Mouse (Mus musculus) neural tube, embryonic 15.5 days (tissue): ENCODE results near the gene Glb1l2. TPM values are rescaled to one million over a fixed set of nuclear protein-coding genes. Genes with fewer than 3 reads are reported as not detected.

Source experiments
- ATAC-seq: fragments of 200-750 bp; cut with Nextera tagmentation; 2 replicates; pipeline ENCODE4 v1.8.0; 2017; ENCODE audit warnings: mild to moderate bottlenecking, moderate TSS enrichment, moderate library complexity; ENCODE audit not compliant: low FRiP score
- H3K27ac ChIP-seq: fragments of 300-500 bp; sonication (generic); replicated peaks from 2 replicates; pipeline ENCODE4 v1.5.1; 2015; ENCODE audit warnings: mild to moderate bottlenecking, inconsistent platforms
- H3K27me3 ChIP-seq: fragments of 300-500 bp; sonication (generic); replicated peaks from 2 replicates; pipeline ENCODE4 v1.6.1; 2015; ENCODE audit warnings: inconsistent platforms
- H3K36me3 ChIP-seq: fragments of 300-500 bp; sonication (generic); 2 replicates; pipeline ENCODE4 v1.6.1; 2015; ENCODE audit warnings: inconsistent platforms
- H3K4me1 ChIP-seq: fragments of 300-500 bp; sonication (generic); 2 replicates; pipeline ENCODE4 v1.6.1; 2015; ENCODE audit warnings: inconsistent platforms
- H3K4me2 ChIP-seq: fragments of 300-500 bp; sonication (generic); 2 replicates; pipeline ENCODE4 v1.6.1; 2015; ENCODE audit warnings: inconsistent platforms, mild to moderate bottlenecking, moderate library complexity
- H3K4me3 ChIP-seq: fragments of 300-500 bp; sonication (generic); replicated peaks from 2 replicates; pipeline ENCODE4 v1.5.1; 2015; ENCODE audit warnings: mild to moderate bottlenecking, inconsistent platforms
- H3K9ac ChIP-seq: fragments of 300-500 bp; sonication (generic); replicated peaks from 2 replicates; pipeline ENCODE4 v1.6.1; 2015; ENCODE audit warnings: mild to moderate bottlenecking, inconsistent platforms
- H3K9me3 ChIP-seq: fragments of 300-500 bp; sonication (generic); replicated peaks from 2 replicates; pipeline ENCODE4 v1.6.1; 2016; ENCODE audit warnings: inconsistent platforms
- WGBS: fragments of 180-500 bp; shearing (Covaris S2); methylation state at CpG from one replicate; pipeline ENCODE4 v1.1.7; 2015; ENCODE audit warnings: mixed read lengths; 5-methylcytosine and 5-hydroxymethylcytosine counted together
- polyA plus RNA-seq: library from polyadenylated mRNA; unstranded; fragments of >200 nt; fragmentation: Nextera tagmentation; extraction: Ambion mirVana; gene quantifications from 2 replicates; pipeline ENCODE4 v1.2.1, GENCODE M21; 2015

Glb1l2 gene
- polyA plus RNA-seq, 1 experiment from 2014 or later, result 1.6 TPM

- H3K27me3 ChIP-seq, result no peaks in the 10 kb centered on the region
- no peak overlapping the region for H3K4me2 ChIP-seq
- H3K27ac ChIP-seq, result no peak overlapping the region
- no peaks in the 10 kb centered on the region for H3K9me3 ChIP-seq
- H3K36me3 ChIP-seq, result no peaks in the 10 kb centered on the region
- H3K4me3 ChIP-seq, result no peak overlapping the region
- 68% methylated on average over 6 of the region's 6 CpGs for WGBS
- ATAC-seq, result peak; percentile 68; the same call in 1 of the 2 replicates
- no peaks in the 10 kb centered on the region for H3K4me1 ChIP-seq
- H3K9ac ChIP-seq, result no peak overlapping the region
Observed at GRCm38 (mm10) chr9:26776122-26776902, 30.0 kb downstream of the Glb1l2 start.

GRCm38 (mm10) chr9:26775700-26776099 is 30.6 kb downstream of the Glb1l2 start:
- Histone ChIP-seq H3K4me2 (no peak overlapping the region), H3K27ac (no peak overlapping the region), H3K4me3 (no peak overlapping the region), H3K9me3 (no peaks in the 10 kb centered on the region), H3K4me1 (no peaks in the 10 kb centered on the region), H3K27me3 (no peaks in the 10 kb centered on the region), H3K9ac (no peak overlapping the region), H3K36me3 (no peaks in the 10 kb centered on the region)
- ATAC-seq, result no peak
- WGBS, result 77% methylated on average over 2 of the region's 2 CpGs

DNA sequence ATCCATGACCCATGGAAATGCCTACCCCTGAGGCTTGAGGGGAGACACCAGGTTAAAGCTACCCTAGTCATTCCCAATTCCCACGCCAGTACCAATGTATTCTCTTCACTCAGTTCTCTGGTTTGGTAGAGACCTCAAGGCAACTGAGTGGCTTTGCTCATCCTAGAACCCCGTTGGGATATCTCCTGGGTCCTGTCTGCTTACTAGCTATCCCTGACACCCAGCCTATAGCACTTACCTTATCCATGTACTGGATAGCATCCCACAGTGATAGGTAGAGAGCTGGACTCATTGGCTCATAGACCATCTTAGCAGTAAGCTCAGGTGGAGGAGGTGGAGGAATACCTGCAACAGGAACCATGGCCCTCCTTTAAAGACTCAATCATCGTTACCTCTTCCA is 38.1 kb downstream of the Glb1l2 start:
- Histone ChIP-seq H3K27ac (no peak overlapping the region), H3K27me3 (no peaks in the 10 kb centered on the region), H3K4me2 (no peak overlapping the region), H3K4me3 (no peak overlapping the region), H3K4me1 (no peaks in the 10 kb centered on the region), H3K9ac (no peak overlapping the region), H3K36me3 (peaks cover 5% of the 10 kb centered on the region; the same call in 1 of the 2 replicates), H3K9me3 (no peaks in the 10 kb centered on the region)
- ATAC-seq, result no peak
- WGBS, result 88% methylated on average over 3 of the region's 3 CpGs

- H3K9ac ChIP-seq, result no peak overlapping the region
- ATAC-seq, result no peak
- H3K9me3 ChIP-seq, result no peaks in the 10 kb centered on the region
- WGBS, result 89% methylated on average over 6 of the region's 6 CpGs
- no peak overlapping the region for H3K4me3 ChIP-seq
- H3K27me3 ChIP-seq, result no peaks in the 10 kb centered on the region
- peaks cover 8% of the 10 kb centered on the region; the same call in 1 of the 2 replicates for H3K4me1 ChIP-seq
- H3K4me2 ChIP-seq, result no peak overlapping the region
- H3K27ac ChIP-seq, result no peak overlapping the region
- H3K36me3 ChIP-seq, result peaks cover 12% of the 10 kb centered on the region
Observed at GRCm38 (mm10) chr9:26762477-26762876, 43.8 kb downstream of the Glb1l2 start.

DNA sequence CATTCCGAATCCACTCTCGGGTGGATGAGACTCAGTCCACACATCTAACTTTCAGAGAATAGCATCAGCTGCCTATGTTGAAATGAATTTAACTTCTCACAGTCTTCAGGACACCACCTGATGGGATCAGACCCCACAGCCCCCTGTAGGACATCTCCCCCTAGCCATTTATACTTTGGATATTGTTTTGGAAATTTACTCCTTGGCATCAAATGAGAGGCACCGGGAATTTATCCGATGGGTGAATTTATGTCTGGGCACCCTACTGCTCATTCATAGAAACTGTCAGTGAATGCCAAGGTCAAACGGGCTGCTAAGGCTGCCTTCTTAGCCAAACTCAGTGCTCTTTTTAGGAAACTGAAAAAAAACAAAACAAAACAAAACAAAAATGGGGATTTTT is 45.7 kb downstream of the Glb1l2 start:
- ATAC-seq, result no peak
- H3K27me3 ChIP-seq, result no peaks in the 10 kb centered on the region
- H3K4me1 ChIP-seq, result peaks cover 8% of the 10 kb centered on the region; the same call in 1 of the 2 replicates
- peaks cover 30% of the 10 kb centered on the region for H3K36me3 ChIP-seq
- no peak overlapping the region for H3K9ac ChIP-seq
- no peaks in the 10 kb centered on the region for H3K9me3 ChIP-seq
- no peak overlapping the region for H3K4me2 ChIP-seq
- no peak overlapping the region for H3K4me3 ChIP-seq
- 44% methylated on average over 5 of the region's 5 CpGs for WGBS
- no peak overlapping the region for H3K27ac ChIP-seq

- H3K4me1 ChIP-seq, result peaks cover 8% of the 10 kb centered on the region; the same call in 1 of the 2 replicates
- 34% methylated on average over 9 of the region's 9 CpGs for WGBS
- peak; percentile 62 for ATAC-seq
- peaks cover 35% of the 10 kb centered on the region for H3K36me3 ChIP-seq
- no peak overlapping the region for H3K4me3 ChIP-seq
- no peak overlapping the region for H3K27ac ChIP-seq
- no peak overlapping the region for H3K4me2 ChIP-seq
- no peaks in the 10 kb centered on the region for H3K27me3 ChIP-seq
- H3K9me3 ChIP-seq, result no peaks in the 10 kb centered on the region
- no peak overlapping the region for H3K9ac ChIP-seq
Observed at GRCm38 (mm10) chr9:26760081-26760480, 46.2 kb downstream of the Glb1l2 start.

DNA sequence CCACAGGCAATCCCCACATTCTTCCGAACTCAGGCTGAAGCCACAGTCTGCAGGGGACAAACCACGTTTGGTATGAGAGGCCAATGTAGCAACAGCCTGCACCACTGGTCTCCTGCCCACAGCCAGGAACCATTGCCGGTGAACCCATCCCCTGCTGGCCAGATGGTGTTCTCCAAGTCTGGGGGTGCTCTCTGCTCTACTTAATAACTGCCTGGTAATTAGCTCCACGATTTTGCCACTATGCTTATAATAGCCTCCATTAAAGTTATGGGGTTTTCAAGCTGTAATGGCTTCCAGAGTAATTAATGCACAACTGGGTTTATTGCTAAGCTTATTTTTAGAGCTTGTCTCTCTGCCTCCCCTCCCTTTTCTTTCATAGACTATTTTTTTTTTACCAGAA is 57.4 kb downstream of the Glb1l2 start:
- H3K4me1 ChIP-seq, result peaks cover 15% of the 10 kb centered on the region
- peak; percentile 67 for ATAC-seq
- H3K36me3 ChIP-seq, result peaks cover 18% of the 10 kb centered on the region
- H3K9ac ChIP-seq, result no peak overlapping the region
- 47% methylated on average over 4 of the region's 4 CpGs for WGBS
- no peak overlapping the region for H3K4me3 ChIP-seq
- H3K27me3 ChIP-seq, result no peaks in the 10 kb centered on the region
- H3K4me2 ChIP-seq, result no peak overlapping the region
- H3K27ac ChIP-seq, result peak overlapping the region; percentile 56
- no peaks in the 10 kb centered on the region for H3K9me3 ChIP-seq

DNA sequence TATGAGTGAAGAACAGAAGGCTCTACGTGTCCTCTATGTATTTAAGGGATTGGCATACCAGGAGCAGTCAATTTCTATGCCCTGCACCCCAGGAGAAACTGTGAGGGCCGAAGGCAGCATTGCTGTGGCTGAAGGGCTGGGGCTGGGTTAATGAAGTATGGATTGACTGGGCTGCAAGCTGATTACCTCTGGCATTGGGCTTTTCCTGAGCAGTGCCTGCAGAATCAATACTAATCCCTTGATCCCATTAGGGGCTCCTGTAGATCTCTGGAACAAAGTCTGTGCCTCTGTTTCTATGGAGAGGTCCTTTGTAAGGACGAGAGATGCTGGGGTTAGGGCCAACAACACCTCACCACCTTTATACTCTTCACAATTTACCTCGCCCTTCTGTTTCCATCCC is 59.1 kb downstream of the Glb1l2 start:
- no peak for ATAC-seq
- WGBS, result 73% methylated on average over 4 of the region's 4 CpGs
- Histone ChIP-seq H3K9me3 (no peaks in the 10 kb centered on the region), H3K4me2 (no peak overlapping the region), H3K27me3 (no peaks in the 10 kb centered on the region), H3K9ac (no peak overlapping the region), H3K4me3 (no peak overlapping the region), H3K36me3 (peaks cover 9% of the 10 kb centered on the region; the same call in 1 of the 2 replicates), H3K27ac (no peak overlapping the region), H3K4me1 (peaks cover 24% of the 10 kb centered on the region)

- H3K27me3 ChIP-seq, result no peaks in the 10 kb centered on the region
- H3K4me2 ChIP-seq, result no peak overlapping the region
- 85% methylated on average over 3 of the region's 3 CpGs for WGBS
- no peak overlapping the region for H3K27ac ChIP-seq
- peak; percentile 11; the same call in 1 of the 2 replicates for ATAC-seq
- peaks cover 30% of the 10 kb centered on the region for H3K4me1 ChIP-seq
- H3K36me3 ChIP-seq, result no peaks in the 10 kb centered on the region; the same call in 1 of the 2 replicates
- no peak overlapping the region for H3K9ac ChIP-seq
- no peak overlapping the region for H3K4me3 ChIP-seq
- H3K9me3 ChIP-seq, result no peaks in the 10 kb centered on the region
Observed at GRCm38 (mm10) chr9:26742817-26743216, 63.5 kb downstream of the Glb1l2 start.

GRCm38 (mm10) chr9:26737116-26737515 is 69.2 kb downstream of the Glb1l2 start:
- Histone ChIP-seq H3K9ac (0 out of 2 replicates have a peak overlapping the region, but pooled peaks have one; percentile 23), H3K9me3 (no peaks in the 10 kb centered on the region), H3K4me3 (peak overlapping the region; percentile 28), H3K36me3 (no peaks in the 10 kb centered on the region; the same call in 1 of the 2 replicates), H3K27ac (peak overlapping the region; percentile 28), H3K27me3 (no peaks in the 10 kb centered on the region), H3K4me1 (peaks cover 56% of the 10 kb centered on the region), H3K4me2 (peak overlapping the region; percentile 69)
- no peak for ATAC-seq
- WGBS, result 29% methylated on average over 5 of the region's 5 CpGs

DNA sequence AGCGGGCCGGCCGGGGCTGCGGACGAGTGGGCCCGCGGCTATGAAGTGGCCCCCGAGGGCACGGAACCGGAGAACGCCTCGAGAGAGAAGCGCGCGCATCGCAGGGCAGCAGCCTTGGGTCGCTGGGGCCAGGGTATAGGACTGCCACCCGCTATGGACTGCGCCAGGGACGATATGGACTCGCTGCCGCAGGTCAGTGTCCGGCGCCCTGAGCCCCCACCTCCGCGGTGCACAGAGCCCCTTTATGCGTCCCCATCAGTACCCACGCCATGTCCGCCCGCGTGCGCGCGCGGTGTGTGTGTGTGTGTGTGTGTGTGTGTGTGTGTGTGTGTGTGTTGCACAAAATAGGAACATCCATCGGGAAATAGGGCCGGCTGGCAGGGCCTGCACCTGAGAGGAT is 72.3 kb downstream of the Glb1l2 start:
- no peaks in the 10 kb centered on the region for H3K27me3 ChIP-seq
- peak overlapping the region; percentile 79 for H3K9ac ChIP-seq
- H3K36me3 ChIP-seq, result no peaks in the 10 kb centered on the region
- H3K9me3 ChIP-seq, result no peaks in the 10 kb centered on the region
- H3K4me2 ChIP-seq, result peak overlapping the region; percentile 69
- peak overlapping the region; percentile 87 for H3K27ac ChIP-seq
- 1% methylated on average over 37 of the region's 37 CpGs for WGBS
- peak; percentile 64 for ATAC-seq
- H3K4me3 ChIP-seq, result peak overlapping the region; percentile 63
- peaks cover 46% of the 10 kb centered on the region for H3K4me1 ChIP-seq

DNA sequence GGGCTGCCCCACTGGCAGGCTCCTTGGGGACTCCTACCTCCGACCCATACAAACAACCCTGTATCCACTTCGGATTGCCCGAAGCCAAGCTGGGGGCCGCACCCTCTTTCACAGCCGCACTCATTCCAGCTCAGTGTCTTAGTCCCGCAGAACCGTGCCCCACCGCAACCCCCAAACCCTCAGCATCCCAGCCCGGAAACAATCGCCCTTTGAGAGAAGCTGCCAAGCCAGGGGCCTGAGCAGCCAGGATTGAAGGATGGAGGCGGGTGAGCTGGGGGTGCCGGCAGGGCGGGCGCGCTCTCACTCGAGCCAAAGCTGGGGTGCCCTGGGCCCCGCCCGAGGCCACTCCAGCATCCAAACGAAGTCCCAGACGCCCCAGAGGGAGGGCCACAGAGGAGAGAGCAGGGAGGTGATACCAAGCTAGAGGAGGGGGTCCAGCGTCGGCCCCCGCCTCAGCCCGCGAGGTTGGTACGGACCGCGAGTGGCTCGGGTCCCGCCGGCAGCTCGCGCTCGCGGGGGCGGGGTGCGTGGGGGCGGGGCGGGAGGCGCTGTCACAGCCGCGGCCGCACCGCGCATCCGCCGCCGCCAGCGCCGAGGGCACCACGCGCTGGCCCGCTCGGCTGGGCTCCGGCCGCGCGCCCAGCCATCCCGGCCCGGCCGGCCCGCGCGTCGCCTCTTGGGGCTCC is 72.9 kb downstream of the Glb1l2 start, which contains the start of gene B3gat1:
Gene B3gat1, plus strand, starts transcription at position 523 of the 686 bp plus-strand sequence.
- Histone ChIP-seq H3K4me2 (peak within 1 kb of the TSS; percentile 69), H3K4me3 (peak within 1 kb of the TSS; percentile 63), H3K4me1 (peaks cover 40% of the 10 kb centered on the region), H3K9ac (peak within 1 kb of the TSS; percentile 79), H3K27me3 (no peaks in the 10 kb centered on the region), H3K9me3 (no peaks in the 10 kb centered on the region), H3K27ac (peak within 1 kb of the TSS; percentile 87), H3K36me3 (no peaks in the 10 kb centered on the region)
- under 1% methylated on average over 60 of the region's 65 CpGs for WGBS
- ATAC-seq, result peak; percentile 92
